Mouse (Mus musculus) NIH3T3 (cell line): ENCODE data around the gene Rbm20.
A peak's percentile ranks its signal among the peaks of the same experiment; 100 is the strongest.

Experiments used
- DNase-seq: peaks from one replicate; pipeline ENCODE4 v3.0.0-alpha.2; 2012; ENCODE audit warnings: low read depth

Rbm20 gene

DNA sequence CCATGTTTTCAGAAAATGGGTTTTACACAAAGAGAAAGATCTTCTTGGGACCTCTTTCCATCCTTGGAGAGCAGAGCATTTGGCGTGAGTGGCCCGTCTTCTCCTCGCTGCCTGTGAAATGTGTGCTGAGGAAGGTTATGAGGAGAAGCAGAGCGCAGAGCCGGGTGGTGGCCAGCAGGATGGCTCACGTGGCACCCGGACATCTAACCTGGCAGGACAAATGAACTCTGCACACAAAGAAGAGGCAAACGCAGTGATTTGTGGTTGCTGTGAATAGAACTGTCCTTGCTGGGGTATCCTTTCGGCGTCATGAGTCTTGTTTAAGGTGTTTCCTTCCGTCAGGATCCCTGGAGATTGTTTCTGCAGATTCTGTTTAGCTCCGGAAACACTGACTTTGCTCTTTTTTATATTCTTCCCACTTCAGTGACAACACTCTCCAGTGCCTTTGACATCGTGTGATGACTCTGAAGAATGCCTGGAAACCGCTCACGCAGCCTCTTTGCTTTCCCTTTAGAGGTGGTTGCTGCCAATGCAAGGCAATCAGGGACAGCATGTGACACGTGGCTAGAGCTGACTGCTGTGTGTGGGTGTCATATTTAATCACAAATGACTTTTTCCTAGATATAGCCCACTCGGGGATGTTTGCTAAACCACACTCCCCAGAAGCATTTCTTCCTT lies 80.5 kb downstream of the Rbm20 start:
- DNase-seq: no peak

DNA sequence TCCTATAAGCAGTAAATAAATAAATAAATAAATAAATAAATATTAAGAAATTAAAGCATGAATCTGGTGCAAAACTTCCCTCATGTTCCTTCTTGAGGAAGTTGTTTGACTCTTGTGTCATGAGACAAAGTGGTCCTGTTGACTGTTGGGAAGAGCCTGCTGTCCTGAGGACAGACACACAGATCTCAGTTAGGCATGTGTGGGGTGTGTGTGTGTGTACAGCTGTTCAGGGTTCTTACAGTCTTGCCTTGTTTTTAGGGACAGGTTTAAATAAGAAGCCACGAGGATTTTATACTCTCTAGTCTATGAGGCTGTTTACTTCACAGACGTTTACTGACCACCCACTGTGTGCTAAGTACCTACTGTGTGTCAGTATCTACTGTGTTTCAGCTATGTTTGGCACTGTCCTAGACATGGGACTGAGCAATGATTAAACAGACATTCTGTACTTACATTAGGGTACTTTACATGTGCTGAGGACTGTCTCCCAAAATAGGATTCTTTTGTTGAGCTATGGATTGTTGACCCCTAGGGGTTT lies 81.8 kb downstream of the Rbm20 start:
- no peak for DNase-seq

DNA sequence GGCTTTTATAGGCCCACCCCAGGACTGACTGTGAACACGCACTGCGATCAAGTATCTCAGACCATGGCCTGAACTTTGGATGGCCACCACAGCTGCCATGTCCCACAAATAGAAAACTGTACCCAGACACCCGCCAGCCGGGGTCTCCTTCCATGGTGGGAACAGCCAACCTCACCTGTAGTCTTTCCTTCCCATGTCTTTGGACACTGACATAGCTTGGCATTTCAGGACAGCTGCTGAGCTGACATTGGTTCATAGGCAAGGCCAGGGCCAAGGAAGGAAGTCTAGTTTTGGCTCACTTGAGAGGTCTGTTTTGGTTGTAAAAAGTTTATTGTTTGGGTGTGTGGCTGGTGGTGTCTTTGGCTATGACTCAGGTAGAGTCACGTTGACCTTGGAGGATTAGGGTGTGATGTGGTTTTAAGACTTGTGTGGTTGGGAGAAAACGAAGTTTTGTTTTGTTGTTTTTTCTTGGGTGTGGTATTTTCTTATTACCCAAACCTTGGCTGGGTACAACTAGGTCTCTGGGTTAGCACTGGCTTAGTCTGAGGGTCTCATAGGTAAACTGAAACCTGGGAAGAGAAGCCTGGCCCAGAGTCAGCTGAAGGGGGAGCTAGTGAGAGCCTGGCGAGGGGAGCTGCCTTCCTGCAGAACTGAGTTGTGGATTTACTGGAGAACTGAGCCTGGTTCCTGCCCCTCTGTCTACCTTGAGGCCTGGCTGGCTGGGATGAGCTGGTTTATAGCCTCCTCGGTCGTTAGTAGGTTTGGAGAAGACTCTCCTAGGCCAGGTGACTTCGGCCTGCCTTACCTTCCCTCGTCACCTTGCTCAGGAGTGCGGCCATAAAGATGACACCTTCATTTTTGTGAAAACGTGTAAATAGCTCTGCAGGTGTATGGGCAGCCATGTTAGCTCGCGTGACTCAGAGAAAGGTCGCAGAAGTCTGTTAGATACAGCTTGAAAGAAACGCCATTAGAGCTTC lies 83.3 kb downstream of the Rbm20 start:
- no peak for DNase-seq

DNA sequence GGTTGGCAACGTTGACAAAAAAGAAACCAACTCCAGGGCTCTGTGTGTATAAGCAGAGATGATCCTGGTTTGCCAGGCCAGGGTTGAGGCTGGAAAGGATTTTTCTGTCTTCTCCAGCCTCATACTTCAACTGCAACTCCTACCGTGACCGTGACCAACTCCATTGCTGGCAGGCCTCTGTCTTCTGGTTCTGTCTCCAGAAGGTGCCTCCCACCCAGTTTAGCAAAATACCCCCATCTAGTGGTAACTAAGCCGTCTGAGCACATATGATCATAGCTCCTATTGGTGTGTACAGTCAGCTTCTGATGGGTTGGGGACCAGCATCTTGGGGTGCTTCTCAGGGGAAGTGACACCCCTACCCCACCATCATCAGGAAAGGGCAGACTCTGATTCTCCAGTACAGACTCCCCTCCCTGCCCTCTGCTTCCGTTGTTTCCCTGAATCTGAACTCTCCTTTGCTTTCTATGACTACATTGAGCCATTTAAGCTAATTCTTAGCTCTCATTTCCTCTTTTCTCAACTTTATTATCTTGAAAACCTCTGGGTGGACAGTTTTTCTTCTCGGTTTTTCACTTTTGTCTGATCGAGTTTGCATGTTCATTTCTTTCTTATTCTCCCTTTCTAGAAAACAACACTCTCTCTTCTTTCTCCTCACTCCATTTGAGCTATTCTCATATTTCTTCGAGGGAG lies 85.8 kb downstream of the Rbm20 start:
- DNase-seq: peak; percentile 84

DNA sequence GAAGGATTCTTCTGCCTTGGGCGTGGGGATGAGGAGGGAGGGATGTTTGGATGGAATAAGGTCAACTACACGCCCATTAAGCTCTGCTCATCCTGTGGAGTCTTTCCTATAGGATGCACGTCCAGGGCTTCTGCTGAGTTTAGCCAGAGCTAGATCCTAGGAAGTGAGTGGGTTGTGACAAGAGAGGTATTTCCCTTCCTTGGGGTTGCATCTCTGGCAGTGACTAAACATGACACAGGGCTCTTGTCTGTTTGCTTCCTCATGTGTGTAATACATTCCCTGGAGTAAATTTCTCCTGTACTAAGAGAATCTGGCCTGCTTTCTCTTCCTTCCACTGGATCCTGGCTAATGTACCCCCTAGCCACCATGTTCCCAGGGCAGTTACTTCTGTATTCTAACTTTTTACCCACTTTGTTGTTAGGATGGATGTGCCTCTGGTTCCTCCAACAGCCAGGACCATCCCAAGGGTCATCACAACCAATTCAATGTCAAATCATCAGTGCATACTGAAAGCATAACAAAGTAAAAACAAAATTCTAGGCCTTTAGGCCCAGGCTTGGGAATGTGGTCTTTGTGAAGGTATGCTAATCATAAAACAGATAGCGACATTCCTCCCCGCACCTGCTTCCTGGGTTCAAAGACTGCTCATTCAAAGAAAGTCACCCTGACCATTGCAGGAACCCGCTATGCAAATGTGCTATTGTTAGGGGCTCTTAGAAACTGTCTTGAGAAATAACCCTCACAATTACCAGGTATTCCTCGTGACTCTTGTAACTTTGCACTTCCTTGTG lies 87.8 kb downstream of the Rbm20 start:
- no peak for DNase-seq

DNA sequence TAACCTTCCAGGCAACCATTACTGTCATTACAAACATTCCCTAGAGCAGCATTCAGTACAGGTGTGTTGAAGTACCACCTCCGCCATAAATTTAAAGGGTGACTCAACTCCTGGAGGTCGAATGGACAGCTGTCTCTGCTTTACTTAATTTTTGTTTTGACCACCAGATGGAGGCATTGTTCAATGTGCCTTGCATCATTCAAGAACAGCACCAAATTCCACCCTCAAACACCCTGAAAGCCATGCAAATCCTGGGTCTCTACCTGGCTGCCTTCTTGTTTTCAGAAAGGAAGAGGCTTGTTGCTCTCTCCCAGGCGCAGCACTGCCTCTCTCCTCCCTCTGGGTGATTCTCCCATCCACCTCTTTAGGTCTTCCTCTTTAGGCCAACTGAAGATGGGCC lies 91.4 kb downstream of the Rbm20 start:
- peak; percentile 92 for DNase-seq

DNA sequence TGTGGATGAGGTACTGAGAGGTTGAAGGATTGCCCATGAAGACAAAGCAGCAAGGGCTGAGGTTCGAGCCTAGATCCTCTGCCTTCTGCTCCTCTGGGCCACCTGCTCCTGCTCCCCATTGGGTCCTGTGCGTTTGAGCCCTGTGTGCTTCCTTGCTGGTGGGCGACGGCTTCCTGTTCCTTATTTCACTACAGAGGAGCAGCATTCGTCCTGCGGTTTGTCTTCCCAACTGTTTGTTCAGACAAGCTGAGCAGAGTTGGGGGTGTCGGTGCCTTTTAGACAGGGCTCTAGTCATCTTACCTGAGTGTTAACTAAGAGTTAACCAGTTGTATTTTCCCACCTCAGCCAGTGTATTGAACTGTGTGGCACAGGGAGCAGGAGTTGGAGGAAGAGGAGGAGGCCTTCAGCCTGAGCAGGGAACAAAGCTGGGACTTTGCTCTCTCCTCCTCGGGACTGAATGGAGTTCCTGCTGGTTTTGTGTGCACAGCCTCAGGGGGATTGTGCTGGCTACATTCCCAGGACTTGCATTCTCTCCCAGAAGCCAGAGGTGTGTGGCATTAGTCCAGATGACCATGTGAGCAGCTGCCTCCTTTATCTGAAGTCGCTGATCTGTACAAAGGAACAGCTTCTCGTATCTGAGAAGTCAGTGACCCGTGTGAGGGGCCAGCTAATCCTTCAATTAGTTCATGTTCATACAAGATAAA lies 97.0 kb downstream of the Rbm20 start:
- DNase-seq: peak; percentile 98

DNA sequence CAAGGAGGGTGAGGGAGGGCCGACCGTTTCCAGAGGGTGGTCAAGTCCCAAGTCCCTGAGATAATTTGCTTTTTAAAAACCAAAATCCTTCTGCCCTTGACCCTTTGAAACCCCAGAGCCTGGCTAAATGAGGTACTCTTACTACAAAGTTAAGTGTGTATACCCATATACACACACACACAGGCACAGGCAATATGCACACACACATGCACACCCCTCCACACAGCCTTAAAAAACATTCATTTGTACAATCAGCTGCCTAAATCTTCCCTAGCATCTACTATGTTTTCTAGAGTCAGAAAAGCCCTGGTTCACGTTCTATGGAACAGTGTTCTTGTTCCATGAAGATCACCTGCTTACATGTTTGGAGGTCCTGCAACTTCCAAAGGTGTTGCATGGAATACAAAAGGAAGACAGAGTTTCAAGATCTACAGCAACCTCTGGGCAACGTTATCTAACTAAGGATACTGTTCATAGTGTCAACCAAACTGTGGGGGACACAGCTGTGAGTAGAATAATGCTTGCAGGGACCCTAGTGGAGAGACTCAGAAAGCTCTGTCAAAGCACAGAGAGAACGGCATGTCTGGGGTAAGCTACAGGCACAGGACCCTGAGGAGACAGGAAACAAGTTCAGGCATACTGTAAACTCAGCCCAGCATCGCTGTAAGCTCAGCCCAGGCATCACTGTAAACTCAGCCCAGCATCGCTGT lies 97.7 kb downstream of the Rbm20 start:
- no peak for DNase-seq

DNA sequence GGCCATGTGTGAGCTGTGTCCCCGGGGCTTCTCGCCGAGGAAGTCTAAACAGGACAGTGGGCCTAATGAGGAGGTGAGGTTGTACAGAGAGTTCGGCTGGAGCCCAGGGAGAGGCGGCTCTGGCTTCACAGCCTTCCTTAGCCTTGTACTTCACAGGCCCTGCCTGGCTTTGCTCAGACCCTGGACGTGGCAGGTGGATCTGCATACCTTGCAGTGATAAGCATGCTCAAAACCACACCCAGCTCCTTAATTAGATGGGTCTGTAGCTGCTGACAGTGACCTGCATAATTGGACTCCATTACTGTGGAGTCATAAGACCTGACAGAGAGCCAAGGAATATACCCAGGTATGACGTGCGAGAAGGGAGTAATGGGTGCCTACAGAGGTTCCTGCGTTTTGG lies 102.3 kb downstream of the Rbm20 start:
- DNase-seq: no peak

DNA sequence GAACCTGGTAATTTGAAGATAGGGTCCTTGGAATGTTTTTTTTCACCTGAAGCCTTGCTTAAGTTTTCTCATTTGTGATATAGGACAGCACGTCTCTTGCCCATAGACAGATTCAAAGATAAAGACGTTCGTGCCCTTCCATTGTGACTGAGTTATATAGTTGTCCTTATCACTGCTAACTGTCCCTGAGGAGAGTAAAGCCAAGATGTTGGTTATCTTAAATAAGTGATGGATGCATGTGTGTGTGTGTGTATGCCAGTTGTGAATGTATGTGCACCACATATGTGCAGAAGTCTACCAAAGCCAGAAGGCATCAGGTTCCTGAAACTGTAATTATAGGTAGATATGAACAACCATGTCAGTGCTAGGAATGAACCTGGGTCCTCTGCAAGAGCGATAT lies 102.7 kb downstream of the Rbm20 start:
- DNase-seq: no peak

DNA sequence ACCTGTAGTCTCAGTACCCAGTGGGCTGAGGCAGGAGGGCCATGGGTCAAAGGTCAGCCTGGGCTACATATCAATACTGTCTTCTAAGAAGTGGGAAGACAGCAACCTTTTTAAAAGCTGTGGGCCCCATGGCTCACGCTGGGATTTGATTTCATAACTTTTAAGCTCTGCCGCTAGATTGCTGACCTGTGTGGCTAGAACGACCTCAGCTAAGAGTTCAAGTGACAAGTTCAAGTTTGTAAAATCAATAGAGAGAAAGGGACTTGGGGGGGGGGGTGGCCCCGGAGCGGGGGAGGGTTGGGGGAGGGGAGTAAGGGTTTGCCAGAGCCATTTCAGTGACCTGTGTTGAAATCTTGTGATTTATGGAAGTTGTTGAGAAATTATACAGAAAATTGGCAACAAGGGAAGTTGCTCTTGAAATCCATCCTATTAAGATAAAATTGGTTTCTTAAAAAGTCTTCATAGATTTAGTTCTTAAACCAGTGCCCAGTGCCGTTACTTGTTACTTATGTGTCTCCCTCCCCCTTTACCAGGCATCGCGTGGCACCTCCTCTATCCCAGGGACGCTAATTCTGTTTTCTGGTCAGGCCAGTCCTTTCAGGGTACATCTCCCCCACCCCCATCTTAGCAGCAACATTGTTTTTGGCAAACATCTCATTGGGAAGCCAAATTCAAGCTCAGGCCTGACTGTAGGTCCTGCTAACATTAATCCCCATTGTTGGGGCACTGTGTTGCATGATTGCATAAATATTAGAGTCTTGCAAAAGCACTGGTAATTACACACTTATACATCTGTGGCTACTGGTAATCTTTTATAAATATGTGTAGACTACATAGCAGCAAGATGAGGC lies 103.9 kb downstream of the Rbm20 start:
- DNase-seq: peak; percentile 79

DNA sequence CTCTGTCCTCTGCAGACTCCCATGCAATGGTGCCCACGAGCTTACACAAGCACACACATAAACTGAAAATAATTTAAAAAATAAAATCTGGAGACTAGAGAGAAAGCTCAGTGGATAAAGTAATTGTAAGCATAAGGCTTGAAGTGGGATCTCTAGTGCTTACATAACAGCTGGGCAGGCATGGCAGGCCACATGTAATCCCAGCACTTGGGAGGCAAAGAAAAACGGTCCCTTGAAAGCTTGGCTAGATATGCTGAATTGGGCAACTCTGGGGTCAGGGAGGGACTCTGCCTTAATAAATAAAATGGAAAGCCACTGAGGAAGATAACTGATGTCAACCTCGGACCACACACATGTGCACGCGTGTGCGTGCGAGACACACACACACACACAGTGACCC lies 104.7 kb downstream of the Rbm20 start:
- no peak for DNase-seq

DNA sequence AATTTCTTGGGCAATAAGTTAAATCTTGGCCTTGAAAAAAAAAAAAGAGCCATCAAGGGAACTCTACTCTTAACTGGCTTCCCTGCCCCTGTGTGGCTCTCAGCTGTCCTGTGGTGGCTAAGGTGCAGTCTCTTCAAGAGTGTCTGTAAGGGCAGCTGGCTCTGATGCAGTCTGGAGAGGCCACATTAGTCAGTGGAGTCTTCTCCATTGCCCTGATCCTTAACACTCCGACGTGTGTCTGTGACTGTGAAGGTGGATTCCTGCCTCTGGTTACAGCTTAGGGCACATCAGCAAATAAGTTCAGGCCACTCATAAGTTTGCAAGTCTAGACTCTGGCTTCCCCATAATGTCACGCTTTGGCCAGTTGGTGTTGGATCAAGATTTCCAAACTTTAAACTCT lies 108.2 kb downstream of the Rbm20 start:
- DNase-seq: no peak

DNA sequence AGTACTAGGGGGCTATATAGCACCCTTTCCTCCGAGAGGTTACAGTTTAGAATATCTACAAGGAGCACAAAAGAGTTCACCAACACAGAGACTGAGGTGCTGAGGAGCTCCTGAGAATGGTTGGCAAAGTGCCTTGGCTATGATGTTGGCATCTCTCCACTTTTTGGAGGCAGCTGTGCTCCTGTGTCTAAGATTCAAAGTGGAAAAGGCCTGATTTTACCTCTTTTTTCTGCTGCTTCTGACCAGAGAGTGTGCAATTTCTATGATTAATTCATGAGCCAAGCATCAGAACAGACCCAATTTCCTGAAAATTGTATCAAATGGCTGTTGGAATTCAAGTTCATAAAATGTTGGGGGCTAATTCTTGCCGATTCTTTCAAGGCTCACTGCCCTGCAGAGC lies 109.1 kb downstream of the Rbm20 start:
- peak; percentile 80 for DNase-seq

DNA sequence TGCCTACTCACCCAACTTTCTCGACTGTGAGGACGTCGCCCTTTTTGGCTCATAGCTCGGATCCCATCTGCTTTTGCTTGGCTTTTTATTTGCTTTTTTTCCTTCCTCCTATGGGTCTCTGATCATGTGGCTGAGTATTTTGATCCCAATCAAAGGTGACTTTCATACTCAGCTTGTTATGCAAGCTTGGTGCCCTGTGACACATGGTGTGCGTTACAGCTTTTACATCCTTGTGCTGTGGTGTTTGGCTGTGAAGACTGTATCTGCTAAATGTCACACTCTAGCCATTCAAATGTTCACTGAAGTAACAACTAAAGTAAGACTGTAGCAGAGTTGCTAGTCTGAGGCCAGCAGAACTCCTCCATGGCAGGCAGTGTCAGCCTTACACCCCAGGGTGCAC lies 109.7 kb downstream of the Rbm20 start:
- peak; percentile 70 for DNase-seq

DNA sequence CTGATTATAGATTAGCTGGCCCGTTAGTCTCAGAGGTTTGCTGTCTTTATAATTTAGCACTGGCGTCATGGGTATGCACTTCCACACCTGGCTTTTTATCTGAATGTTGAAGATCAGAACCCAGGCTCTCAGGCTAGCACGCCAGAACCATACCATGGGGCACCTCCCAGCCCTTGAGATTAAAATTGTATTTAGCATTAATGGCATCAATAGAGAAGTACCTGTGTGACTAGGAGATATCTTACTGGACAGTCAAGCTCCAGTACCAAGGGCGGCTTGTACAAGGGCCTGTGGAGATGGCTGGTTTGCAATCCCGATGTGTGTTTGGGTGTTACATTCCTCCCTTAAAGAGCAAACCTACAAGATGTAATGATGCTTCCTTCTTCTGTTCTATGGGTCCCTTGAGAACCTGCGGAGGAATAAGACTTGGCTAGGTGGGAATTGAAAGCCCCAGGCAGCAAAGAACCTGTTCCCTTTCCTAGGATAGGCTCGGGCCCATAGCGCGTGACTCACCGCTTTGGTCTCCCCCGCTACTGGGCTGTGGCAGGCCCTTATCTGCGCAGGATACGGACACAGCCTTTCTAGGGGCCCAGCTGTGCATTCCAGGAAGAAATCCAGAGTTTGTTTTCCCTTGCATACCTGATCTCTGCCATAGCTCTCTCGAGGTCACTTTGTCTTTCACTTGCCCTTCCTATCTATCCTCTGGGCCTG lies 111.7 kb downstream of the Rbm20 start:
- no peak for DNase-seq

DNA sequence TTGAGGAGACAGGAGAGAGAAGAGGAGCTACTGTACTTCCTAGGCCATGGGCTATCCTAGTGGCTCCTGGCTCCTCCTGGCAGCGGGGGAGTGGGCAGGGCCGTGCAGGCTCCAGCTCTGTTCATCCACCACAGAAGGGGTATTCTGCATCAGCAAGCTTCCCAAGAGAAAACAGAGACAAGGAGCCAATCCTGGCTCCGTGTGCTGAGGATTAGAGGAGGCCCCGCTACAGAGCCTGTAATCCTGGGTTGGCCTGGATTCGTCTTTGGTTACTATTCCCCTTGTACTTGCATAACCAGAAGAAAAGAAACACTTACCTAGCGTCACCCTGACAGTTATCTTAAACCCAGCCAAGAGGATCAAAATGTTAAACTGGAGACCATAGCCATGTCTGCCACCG lies 112.5 kb downstream of the Rbm20 start:
- DNase-seq: no peak

DNA sequence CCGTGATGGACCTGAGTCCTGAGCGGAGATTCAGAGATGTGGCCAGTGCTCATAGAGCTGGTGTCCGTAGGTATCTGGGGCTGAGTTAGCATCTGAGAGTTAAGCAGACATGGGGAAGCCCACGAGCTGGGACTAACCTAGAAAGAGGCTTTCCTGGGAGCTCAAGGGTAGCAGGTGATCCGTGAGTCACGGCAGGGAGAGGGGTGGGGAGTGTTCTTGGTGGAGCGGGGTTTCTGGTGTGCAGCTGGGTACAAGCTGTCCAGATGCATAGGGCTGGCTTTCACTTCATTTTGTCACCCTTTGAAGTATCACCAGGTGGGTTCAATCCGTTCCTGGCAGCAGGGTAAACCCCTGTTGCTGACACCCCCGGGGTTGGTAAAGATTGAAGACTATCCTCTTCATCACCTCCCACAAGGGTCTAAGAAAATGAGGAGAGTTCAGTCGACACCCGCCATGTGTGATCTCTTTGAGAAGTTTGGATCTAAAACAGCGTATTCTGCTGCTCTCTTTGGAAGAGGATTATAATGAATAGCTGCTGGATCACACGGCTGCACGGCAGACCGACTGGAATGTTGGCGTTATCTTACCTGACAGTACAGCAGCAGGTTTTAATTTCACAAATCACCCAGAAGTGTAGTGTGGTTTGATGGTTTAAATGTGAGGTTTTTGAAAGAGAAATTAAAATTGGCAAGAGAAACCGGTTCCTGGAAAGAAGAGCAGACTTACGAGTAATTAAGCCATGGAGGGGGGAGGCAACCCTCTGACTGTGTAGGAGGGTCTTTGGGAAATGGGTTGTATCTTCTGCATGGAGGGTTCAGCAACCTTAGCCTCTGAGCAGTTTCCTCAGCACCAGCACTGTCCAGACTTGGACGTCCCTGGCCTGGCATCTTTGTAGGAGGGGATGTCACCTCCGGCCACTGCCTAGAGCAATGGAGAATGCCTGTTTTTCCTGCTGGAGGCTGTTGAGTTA lies 114.9 kb downstream of the Rbm20 start:
- DNase-seq: no peak
